Mouse (Mus musculus) midbrain, postnatal 0 days (tissue): ENCODE data around the gene Gkap1. TPM values are rescaled to one million over a fixed set of nuclear protein-coding genes. Genes with fewer than 3 reads are reported as not detected.

Experiments used
- ATAC-seq: fragments of 200-750 bp; cut with Nextera tagmentation; 2 replicates; pipeline ENCODE4 v1.8.0; 2017; ENCODE audit warnings: moderate number of reproducible peaks, mild to moderate bottlenecking, moderate TSS enrichment, moderate library complexity; ENCODE audit not compliant: low FRiP score
- DNase-seq: peaks from one replicate; pipeline ENCODE4 v3.0.0-alpha.2; 2015; ENCODE audit warnings: low spot score
- H3K27ac ChIP-seq: fragments of 300-500 bp; sonication (generic); 2 replicates; pipeline ENCODE4 v1.5.1; 2014; ENCODE audit warnings: low read depth, mild to moderate bottlenecking, low read length, mixed read lengths
- H3K27me3 ChIP-seq: fragments of 300-500 bp; sonication (generic); 2 replicates; pipeline ENCODE4 v1.6.1; 2014; ENCODE audit warnings: low read length, control low read depth, mixed read lengths; ENCODE audit not compliant: insufficient read depth
- H3K36me3 ChIP-seq: fragments of 300-500 bp; sonication (generic); 2 replicates; pipeline ENCODE4 v1.6.1; 2014; ENCODE audit warnings: low read length, control low read depth, mixed read lengths; ENCODE audit not compliant: insufficient read depth
- H3K4me1 ChIP-seq: fragments of 300-500 bp; sonication (generic); 2 replicates; pipeline ENCODE4 v1.6.1; 2014; ENCODE audit warnings: mild to moderate bottlenecking, control low read depth, antibody characterized with exemption, low read length, mixed read lengths; ENCODE audit not compliant: insufficient read depth
- H3K4me2 ChIP-seq: fragments of 300-500 bp; sonication (generic); 2 replicates; pipeline ENCODE4 v1.6.1; 2014; ENCODE audit warnings: low read depth, mild to moderate bottlenecking, low read length, mixed read lengths; ENCODE audit not compliant: poor library complexity, severe bottlenecking
- H3K4me3 ChIP-seq: fragments of 300-500 bp; sonication (generic); 2 replicates; pipeline ENCODE4 v1.5.1; 2014; ENCODE audit warnings: low read depth, mild to moderate bottlenecking, low read length, moderate library complexity
- H3K9ac ChIP-seq: fragments of 300-500 bp; sonication (generic); replicated peaks from 2 replicates; pipeline ENCODE4 v1.6.1; 2014; ENCODE audit warnings: mild to moderate bottlenecking, low read length, moderate library complexity, mixed read lengths; ENCODE audit not compliant: poor library complexity, severe bottlenecking
- H3K9me3 ChIP-seq: fragments of 300-500 bp; sonication (generic); 2 replicates; pipeline ENCODE4 v1.6.1; 2016; ENCODE audit warnings: low read length, control low read depth
- CTCF ChIP-seq: IDR thresholded peaks from 2 replicates; pipeline ENCODE4 v1.5.1; 2016; ENCODE audit warnings: antibody characterized with exemption, mild to moderate bottlenecking
- WGBS: fragments of 180-500 bp; shearing (Covaris S2); extraction: QIAGEN DNeasy Blood & Tissue Kit; methylation state at CpG from one replicate; pipeline ENCODE4 v1.1.7; 2014; 5-methylcytosine and 5-hydroxymethylcytosine counted together
- polyA plus RNA-seq: library from polyadenylated mRNA; unstranded; fragments of >200 nt; fragmentation: Nextera tagmentation; extraction: Ambion mirVana; gene quantifications from 2 replicates; pipeline ENCODE4 v1.2.1, GENCODE M21; 2015
- total RNA-seq: library from RNA; depleted of rRNA; stranded (reverse); fragments of >200 nt; gene quantifications from 2 replicates; pipeline ENCODE4 v1.2.3, GENCODE M21; 2014; rRNA removed

Gkap1 gene
- 18.1 and 35.4 TPM in 2 replicates for total RNA-seq
- 32.6 and 40.2 TPM in 2 replicates for polyA plus RNA-seq

GRCm38 (mm10) chr13:58275599-58275998, at the start of gene Gkap1:
Gene Gkap1, minus strand, starts transcription at chr13:58275699.
- Histone ChIP-seq H3K4me2 (peak within 1 kb of the TSS; percentile 83), H3K9me3 (no peaks in the 10 kb centered on the region), H3K9ac (peak within 1 kb of the TSS; percentile 79), H3K4me1 (no peaks in the 10 kb centered on the region), H3K36me3 (no peaks in the 10 kb centered on the region), H3K27me3 (no peaks in the 10 kb centered on the region), H3K4me3 (peak within 1 kb of the TSS; percentile 73), H3K27ac (peak within 1 kb of the TSS; percentile 76)
- no peak for TF ChIP-seq CTCF
- no peak for DNase-seq
- WGBS = 80% methylated on average over 8 of the region's 8 CpGs
- ATAC-seq = no peak

- Histone ChIP-seq H3K27ac (peak overlapping the region; percentile 34), H3K4me1 (no peaks in the 10 kb centered on the region), H3K9me3 (no peaks in the 10 kb centered on the region), H3K36me3 (no peaks in the 10 kb centered on the region), H3K4me3 (no peak overlapping the region), H3K9ac (no peak overlapping the region), H3K4me2 (no peak overlapping the region), H3K27me3 (no peaks in the 10 kb centered on the region)
- WGBS = 20% methylated on average over 2 of the region's 2 CpGs
- ATAC-seq (no peak), DNase-seq (peak; percentile 36)
- TF ChIP-seq CTCF = no peak
These were observed 42.3 kb upstream of the Gkap1 start for GRCm38 (mm10) chr13:58317768-58318167.

DNA sequence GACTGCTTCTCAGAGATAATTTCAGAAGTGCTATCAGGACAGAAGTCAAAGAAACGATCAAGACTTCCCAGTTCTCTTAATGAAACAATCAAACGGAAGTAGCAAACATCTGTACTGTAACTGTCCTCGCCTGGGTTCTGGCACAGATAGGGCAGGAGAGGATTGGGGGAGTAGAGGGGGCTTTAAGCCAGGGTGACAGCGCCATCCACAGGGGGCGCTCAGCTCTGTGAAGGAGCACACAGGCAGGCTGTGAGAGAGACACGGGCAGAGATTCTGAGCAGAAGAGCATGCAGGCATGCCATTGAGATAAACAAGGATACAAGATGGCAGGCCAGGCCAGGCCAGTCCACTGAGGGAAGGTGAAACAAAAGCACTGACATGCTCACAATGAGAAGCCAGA, 39.5 kb upstream of the Gkap1 start:
- WGBS = 63% methylated on average over 6 of the region's 6 CpGs
- no peak for TF ChIP-seq CTCF
- no peak overlapping the region for H3K9ac ChIP-seq

DNA sequence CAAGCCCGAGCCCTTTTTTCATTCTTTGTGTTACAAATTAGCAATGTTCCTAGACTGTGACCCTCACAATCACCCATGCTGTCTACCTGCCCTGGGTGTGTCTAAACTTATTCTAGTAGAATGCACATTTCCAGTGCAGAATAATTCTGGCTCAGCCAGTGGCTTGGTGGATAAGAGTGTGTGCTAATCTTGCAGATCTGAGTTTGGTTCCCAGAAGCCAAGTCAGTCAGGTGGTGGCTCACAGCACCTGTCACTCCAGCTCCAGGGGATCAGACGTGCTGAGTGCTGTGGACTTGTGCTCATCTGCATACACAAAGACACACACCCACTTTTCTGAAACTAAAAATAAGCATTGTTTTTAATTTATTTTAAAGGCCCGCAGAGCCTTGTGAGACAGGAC, 38.3 kb upstream of the Gkap1 start:
- TF ChIP-seq CTCF = no peak
- no peaks in the 10 kb centered on the region for H3K36me3 ChIP-seq
- no peak overlapping the region for H3K4me3 ChIP-seq
- no peak for DNase-seq
- WGBS = 70% methylated on average over 3 of the region's 3 CpGs
- H3K27ac ChIP-seq = no peak overlapping the region
- no peaks in the 10 kb centered on the region for H3K9me3 ChIP-seq
- H3K4me2 ChIP-seq = no peak overlapping the region
- H3K4me1 ChIP-seq = no peaks in the 10 kb centered on the region
- no peaks in the 10 kb centered on the region for H3K27me3 ChIP-seq
- H3K9ac ChIP-seq = no peak overlapping the region
- no peak for ATAC-seq

More for the DNA sequence above, 39.5 kb upstream of the Gkap1 start:
- Histone ChIP-seq H3K27me3 (no peaks in the 10 kb centered on the region), H3K9me3 (no peaks in the 10 kb centered on the region), H3K4me2 (no peak overlapping the region), H3K4me1 (no peaks in the 10 kb centered on the region), H3K36me3 (no peaks in the 10 kb centered on the region), H3K4me3 (no peak overlapping the region), H3K27ac (no peak overlapping the region)
- ATAC-seq (no peak), DNase-seq (no peak)

DNA sequence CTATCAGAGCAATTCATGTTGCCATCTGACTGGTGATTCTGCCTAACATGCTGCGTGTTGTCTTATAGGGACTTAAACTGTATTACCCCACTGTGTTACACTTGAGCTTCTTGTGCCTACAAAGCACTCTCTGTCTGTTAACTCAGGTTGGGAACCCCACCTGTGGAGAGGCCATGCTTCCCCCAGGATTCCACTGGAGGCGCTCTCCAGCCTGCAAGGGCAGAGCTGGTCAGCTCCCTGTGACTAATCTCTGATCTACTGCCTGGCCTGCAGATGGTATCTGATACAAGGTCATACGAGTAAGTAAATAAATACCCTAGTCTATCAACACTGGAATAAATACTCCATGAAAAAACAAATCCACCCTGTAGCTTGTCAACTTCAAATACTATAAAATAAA, 35.9 kb upstream of the Gkap1 start:
- Histone ChIP-seq H3K9ac (no peak overlapping the region), H3K27ac (no peak overlapping the region), H3K4me3 (no peak overlapping the region), H3K27me3 (no peaks in the 10 kb centered on the region), H3K4me1 (no peaks in the 10 kb centered on the region), H3K9me3 (no peaks in the 10 kb centered on the region), H3K4me2 (no peak overlapping the region), H3K36me3 (no peaks in the 10 kb centered on the region)
- peak; percentile 18; the same call in 1 of the 2 replicates for TF ChIP-seq CTCF
- 53% methylated on average over 3 of the region's 3 CpGs for WGBS
- ATAC-seq = no peak
- no peak for DNase-seq

DNA sequence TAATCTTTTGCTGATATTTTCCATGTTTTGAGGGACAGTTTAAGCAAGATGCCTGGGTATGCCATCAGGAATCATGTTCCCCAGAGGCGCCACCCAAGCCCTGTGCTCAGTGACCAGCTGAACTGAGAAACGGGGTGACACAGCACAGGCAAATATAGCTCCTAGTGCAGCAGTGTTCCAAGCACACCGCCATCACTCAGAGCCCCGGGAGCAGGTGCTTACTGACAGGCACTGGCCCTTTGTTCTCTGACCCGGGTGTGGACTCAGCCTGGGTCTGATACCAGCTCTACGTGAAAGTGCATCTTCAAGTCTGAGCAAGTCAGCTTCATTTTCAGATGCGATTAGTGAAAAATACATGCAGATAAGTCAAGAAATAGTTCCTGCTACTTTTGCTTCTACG, 34.0 kb upstream of the Gkap1 start:
- 72% methylated on average over 8 of the region's 8 CpGs for WGBS
- no peaks in the 10 kb centered on the region for H3K36me3 ChIP-seq
- no peaks in the 10 kb centered on the region for H3K4me1 ChIP-seq

More for the DNA sequence above, 34.0 kb upstream of the Gkap1 start:
- no peaks in the 10 kb centered on the region for H3K27me3 ChIP-seq
- no peak overlapping the region for H3K9ac ChIP-seq
- H3K4me3 ChIP-seq = no peak overlapping the region
- no peak for DNase-seq
- no peak overlapping the region for H3K27ac ChIP-seq
- no peak overlapping the region for H3K4me2 ChIP-seq
- no peak for ATAC-seq
- no peak for TF ChIP-seq CTCF
- H3K9me3 ChIP-seq = no peaks in the 10 kb centered on the region
